ENCODE assay signal across 14 mouse cellular contexts in the genomic region with DNA sequence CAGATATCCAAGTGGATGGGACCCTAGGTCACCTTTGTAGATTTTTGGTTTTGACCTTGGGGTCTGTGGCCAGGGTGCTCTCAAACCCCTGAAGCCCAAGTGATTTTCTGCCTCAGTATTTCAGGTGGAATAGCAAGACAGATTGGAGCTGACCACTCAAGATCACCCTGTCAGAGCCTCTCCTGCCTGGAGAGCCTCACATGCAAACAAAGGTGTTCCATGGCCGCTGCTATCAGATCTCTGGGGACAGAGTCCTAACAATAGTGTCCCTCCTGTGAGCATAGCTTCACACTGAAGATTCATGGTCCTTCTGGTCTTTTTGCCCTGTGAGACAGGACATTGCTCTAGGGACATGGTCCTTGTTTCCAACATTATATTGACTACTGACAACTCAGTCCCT.
"Had no signal": no experiment of that assay in that cellular context is flagged by ENCODE, and none has a peak within 500 bp of the region (broad histone marks: within the 10 kb centered on the region; RNA-seq: fewer than 3 reads in every experiment).

No protein-coding gene starts in this region.

- H3K4me2 ChIP-seq: neural tube, embryonic 15.5 days had no signal

- H3K9me3 ChIP-seq: limb, embryonic 10.5 days; midbrain, embryonic 10.5 days; neural tube, embryonic 15.5 days had no signal

- ATAC-seq: inflammation-experienced regulatory T-cells, adult 6 months had no signal

- H3K4me3 ChIP-seq: limb, embryonic 10.5 days; midbrain, embryonic 10.5 days; myocyte; neural tube, embryonic 15.5 days had no signal

- H3K9ac ChIP-seq: neural tube, embryonic 15.5 days had no signal

- H3K36me3 ChIP-seq: limb, embryonic 10.5 days; midbrain, embryonic 10.5 days; neural tube, embryonic 15.5 days had no signal

- H3K27ac ChIP-seq: kidney, postnatal 0 days; midbrain, embryonic 10.5 days; neural tube, embryonic 15.5 days had no signal

- DNase-seq: layer of hippocampus, adult 9-11 months; layer of hippocampus, postnatal 36 days; lung, adult 2 months; midbrain, embryonic 14.5 days; right cerebral cortex, adult 18-20 months; right cerebral cortex, postnatal 25 days; spleen, adult 18-20 months; thymus, postnatal 36 days had no signal
